Mouse (Mus musculus) granulocyte monocyte progenitor cell, adult 5-6 weeks (primary cell): ENCODE data around the gene Zcchc17. TPM values are rescaled to one million over a fixed set of nuclear protein-coding genes. Genes with fewer than 3 reads are reported as not detected.

Source experiments
- ATAC-seq: replicated peaks from 2 replicates; pipeline ENCODE4 v1.8.0; 2016; ENCODE audit warnings: mild to moderate bottlenecking, moderate TSS enrichment, inconsistent platforms; ENCODE audit not compliant: poor library complexity, severe bottlenecking
- total RNA-seq, 2 experiments: library from RNA; stranded (forward) in 1 of 2; stranded (reverse) in 1 of 2; fragments of 200-712, 200-1000 nt in 1 of 2; fragments of >200 nt in 1 of 2; fragmentation: Nextera tagmentation in 1 of 2; gene quantifications; 2 replicates each; pipeline ENCODE4 v1.2.3; 2014 to 2017

The Zcchc17 gene
- total RNA-seq (2014; fragmentation: Nextera tagmentation) = 32.0 and 45.7 TPM in 2 replicates
- 124 and 150 TPM in 2 replicates for total RNA-seq (2017)

- peak; percentile 94 for ATAC-seq
Measured at GRCm38 (mm10) chr4:130359486-130360237, at the start of gene Zcchc17, which contains the start of gene Snrnp40. Zcchc17 (minus strand) TSS chr4:130359943. Snrnp40 (plus strand) TSS chr4:130360132.

GRCm38 (mm10) chr4:130391265-130391664 is 31.5 kb upstream of the Zcchc17 start:
- no peak for ATAC-seq

GRCm38 (mm10) chr4:130389927-130390326 is 30.2 kb upstream of the Zcchc17 start:
- ATAC-seq = no peak

- no peak for ATAC-seq
Measured at GRCm38 (mm10) chr4:130389496-130389895, 29.8 kb upstream of the Zcchc17 start.

GRCm38 (mm10) chr4:130387256-130387655 is 27.5 kb upstream of the Zcchc17 start:
- no peak for ATAC-seq

GRCm38 (mm10) chr4:130380418-130380817 is 20.7 kb upstream of the Zcchc17 start:
- ATAC-seq = no peak

GRCm38 (mm10) chr4:130379181-130379580 is 19.4 kb upstream of the Zcchc17 start:
- ATAC-seq = no peak

- ATAC-seq = no peak
Measured at GRCm38 (mm10) chr4:130377500-130377899, 17.8 kb upstream of the Zcchc17 start.

GRCm38 (mm10) chr4:130376675-130377074 is 16.9 kb upstream of the Zcchc17 start:
- ATAC-seq = no peak

GRCm38 (mm10) chr4:130360238-130360590 is 471 bp upstream of the Zcchc17 start:
- no peak for ATAC-seq

- peak; percentile 26 for ATAC-seq
Measured at GRCm38 (mm10) chr4:130357946-130358345, 1.8 kb downstream of the Zcchc17 start.

- ATAC-seq = no peak
Measured at GRCm38 (mm10) chr4:130352588-130352987, 7.2 kb downstream of the Zcchc17 start.

GRCm38 (mm10) chr4:130350690-130351422 is 8.9 kb downstream of the Zcchc17 start:
- no peak for ATAC-seq

- ATAC-seq = no peak
Measured at GRCm38 (mm10) chr4:130349666-130350065, 10.1 kb downstream of the Zcchc17 start.

GRCm38 (mm10) chr4:130341691-130342090 is 18.1 kb downstream of the Zcchc17 start:
- ATAC-seq = peak; percentile 79

- ATAC-seq = no peak
Measured at GRCm38 (mm10) chr4:130335867-130336266, 23.9 kb downstream of the Zcchc17 start.

GRCm38 (mm10) chr4:130327366-130327765 is 32.4 kb downstream of the Zcchc17 start:
- ATAC-seq = no peak

- no peak for ATAC-seq
Measured at GRCm38 (mm10) chr4:130325446-130325845, 34.3 kb downstream of the Zcchc17 start.

GRCm38 (mm10) chr4:130323607-130324006 is 36.1 kb downstream of the Zcchc17 start:
- no peak for ATAC-seq

- no peak for ATAC-seq
Measured at GRCm38 (mm10) chr4:130323165-130323564, 36.6 kb downstream of the Zcchc17 start.

- ATAC-seq = no peak
Measured at GRCm38 (mm10) chr4:130322567-130322966, 37.2 kb downstream of the Zcchc17 start.
